Mouse (Mus musculus): Measurements from ENCODE around the gene Cd5. TPM values are rescaled to one million over a fixed set of nuclear protein-coding genes. Genes with fewer than 3 reads are reported as not detected.

Gene Cd5
- total RNA-seq (2021) = under 1 TPM; 0.16 to 0.37 TPM
- long read RNA-seq, experiment 1 = 0 reads
- long read RNA-seq, experiment 2 = 0 reads

DNA sequence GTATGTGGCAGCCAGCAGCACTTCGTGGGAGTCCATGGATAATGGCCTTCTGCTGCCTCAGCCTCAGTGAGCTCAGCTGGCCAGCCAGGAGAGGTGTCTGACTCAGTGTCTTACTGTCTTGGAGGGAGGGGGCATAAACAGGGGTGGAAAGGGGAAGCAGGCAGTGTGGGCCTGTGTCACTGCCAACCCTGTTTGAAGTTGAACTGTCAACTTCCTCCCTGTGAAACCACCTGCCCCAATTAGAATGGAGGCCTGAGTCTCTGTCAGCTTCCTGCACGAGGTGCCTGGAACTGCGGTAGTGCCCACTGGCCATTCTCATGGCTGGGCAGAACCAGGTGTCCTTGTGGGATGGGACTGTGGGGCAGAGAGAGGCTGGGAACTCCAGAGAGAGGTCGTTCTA lies at the start of gene Cd5:
Gene Cd5 (minus strand): TSS at position 192 of the 400 bp plus-strand sequence.
- TF ChIP-seq CTCF (IDR thresholded peaks at IDR 0.05) = no peak
- DNase-seq (ENCODE audit: extremely low spot score in 1 of 2, low spot score in 2 of 2) = no peak
- no peak within 1 kb of the TSS for H3K27ac ChIP-seq
- no peak within 1 kb of the TSS for H3K4me3 ChIP-seq
- intact Hi-C loops (cut with DNase I) = no loop called here

DNA sequence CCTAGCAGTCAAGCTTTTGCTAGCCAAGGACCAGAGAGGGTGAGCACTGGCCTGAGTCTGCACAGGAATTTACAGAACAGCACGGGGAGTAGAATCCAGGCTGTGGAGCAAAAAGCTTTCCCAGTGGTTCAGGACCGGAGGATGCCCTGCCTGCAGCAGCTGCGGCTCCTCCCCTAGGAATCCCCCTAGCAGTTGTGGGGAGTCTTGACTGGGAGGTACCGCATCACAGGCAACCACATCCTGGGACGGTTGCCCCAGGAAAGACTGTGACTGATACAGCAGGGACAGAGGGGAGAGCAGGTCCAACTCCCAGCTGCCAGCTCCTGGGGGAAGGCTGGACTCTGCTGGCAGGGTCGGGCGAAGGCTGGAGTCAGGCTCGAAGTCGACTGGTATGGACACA lies 49.4 kb upstream of the Cd5 start:
- TF ChIP-seq CTCF (IDR thresholded peaks at IDR 0.05) = no peak
- intact Hi-C loops (cut with DNase I) = no loop called here
- no peak for DNase-seq (ENCODE audit: extremely low spot score in 1 of 2, low spot score in 2 of 2)
- Histone ChIP-seq H3K27ac (no peak overlapping the region), H3K4me3 (no peak overlapping the region)

DNA sequence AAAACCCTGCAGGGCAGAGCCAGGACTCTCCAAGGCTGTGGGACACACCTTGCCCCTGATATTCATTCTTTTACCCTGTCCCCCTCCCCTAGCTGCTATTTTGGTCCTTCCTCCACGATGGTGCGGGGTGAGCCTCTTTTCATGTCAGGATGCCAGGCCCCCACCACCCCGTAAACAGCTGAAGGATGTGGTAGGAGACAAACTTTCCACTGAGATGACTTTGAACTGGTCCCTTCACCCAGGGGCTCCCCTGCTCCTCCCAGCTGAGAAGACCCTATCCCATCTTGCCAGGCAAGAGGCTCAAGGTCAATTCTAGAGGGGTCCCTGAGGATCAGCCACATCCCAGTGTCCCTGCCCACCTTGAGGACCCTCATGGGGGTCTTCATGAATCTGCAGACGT lies 48.6 kb upstream of the Cd5 start:
- no peak overlapping the region for H3K4me3 ChIP-seq
- TF ChIP-seq CTCF (IDR thresholded peaks at IDR 0.05) = no peak
- no peak for DNase-seq (ENCODE audit: extremely low spot score in 1 of 2, low spot score in 2 of 2)
- no peak overlapping the region for H3K27ac ChIP-seq
- intact Hi-C loops (cut with DNase I) = no loop called here

DNA sequence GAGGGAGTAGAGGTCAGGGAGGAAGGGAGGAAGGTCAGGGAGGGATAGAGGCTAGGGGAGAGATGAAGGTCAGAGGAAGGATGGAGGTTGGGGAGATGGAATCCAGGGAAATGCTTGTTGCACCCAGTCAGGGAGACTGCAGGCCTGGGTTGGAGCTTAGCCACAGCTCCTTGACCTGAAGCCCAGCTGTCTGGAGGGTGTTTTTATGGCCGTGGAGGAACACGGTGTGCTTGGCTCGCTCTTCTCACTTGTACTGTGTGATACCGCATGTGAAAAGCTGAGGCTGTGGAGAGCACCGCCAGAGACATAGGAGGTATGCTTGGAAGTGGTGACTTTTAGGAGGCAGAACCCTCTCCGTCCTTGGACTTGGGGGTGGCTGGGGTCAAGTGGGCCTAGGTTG lies 48.0 kb upstream of the Cd5 start:
- no peak for TF ChIP-seq CTCF (IDR thresholded peaks at IDR 0.05)
- H3K4me3 ChIP-seq = no peak overlapping the region
- DNase-seq (ENCODE audit: extremely low spot score in 1 of 2, low spot score in 2 of 2) = no peak
- intact Hi-C loops (cut with DNase I) = no loop called here
- no peak overlapping the region for H3K27ac ChIP-seq

DNA sequence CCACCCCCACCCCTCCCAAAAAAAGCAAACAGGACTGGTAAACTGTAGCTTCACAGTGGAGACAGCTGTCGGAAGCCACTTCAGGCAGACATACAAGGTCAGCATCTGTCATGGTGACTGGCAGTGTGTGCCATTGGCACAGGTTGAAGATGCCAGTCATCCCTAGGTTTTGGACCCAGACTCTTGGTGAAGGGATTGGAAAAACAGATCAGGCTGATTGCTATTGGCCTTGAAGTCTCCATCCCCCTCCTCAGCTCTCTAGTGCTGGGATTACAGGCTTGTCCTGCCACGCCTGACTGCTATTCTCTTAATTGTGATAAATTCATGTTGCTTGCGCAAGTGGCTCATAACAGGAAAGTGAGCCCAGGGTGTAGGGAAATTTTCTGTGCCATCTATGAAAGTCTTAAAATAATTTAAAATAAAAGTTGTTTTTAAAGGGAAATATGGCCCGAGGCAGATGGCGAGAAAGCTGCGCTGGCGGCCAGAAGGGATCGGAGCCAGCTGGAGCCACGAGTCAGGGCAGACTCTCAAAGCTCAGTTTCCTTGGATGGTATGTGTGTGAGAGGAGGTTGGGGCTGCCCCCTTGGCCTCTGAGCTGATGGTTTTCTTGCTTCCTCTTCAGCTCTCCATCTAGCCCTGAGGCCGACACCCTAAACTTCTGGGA lies 46.1 kb upstream of the Cd5 start:
- TF ChIP-seq CTCF (IDR thresholded peaks at IDR 0.05) = no peak
- intact Hi-C loops (cut with DNase I) = no loop called here
- Histone ChIP-seq H3K27ac (peak overlapping the region; percentile 91), H3K4me3 (no peak overlapping the region)
- no peak for DNase-seq (ENCODE audit: extremely low spot score in 1 of 2, low spot score in 2 of 2)

DNA sequence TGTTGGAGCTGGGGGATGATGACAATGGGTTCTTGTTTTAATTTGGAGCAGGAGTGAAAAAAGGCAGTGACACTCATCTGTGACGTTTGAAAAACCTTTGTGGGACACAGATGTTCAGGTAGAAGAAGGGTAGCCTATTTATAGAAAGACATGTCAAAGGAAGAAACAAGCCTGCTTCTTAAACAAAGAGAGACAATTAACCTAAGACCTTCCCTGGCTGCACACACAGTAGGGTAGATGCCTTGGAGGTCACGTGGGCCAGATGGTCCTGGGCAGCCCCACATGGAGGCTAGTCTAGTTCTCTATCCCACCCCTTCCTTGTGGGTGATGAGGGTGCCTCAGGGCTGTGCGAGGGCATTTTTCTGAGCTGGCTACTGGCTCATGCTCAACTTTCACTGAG lies 45.3 kb upstream of the Cd5 start:
- TF ChIP-seq CTCF (IDR thresholded peaks at IDR 0.05) = no peak
- no peak for DNase-seq (ENCODE audit: extremely low spot score in 1 of 2, low spot score in 2 of 2)
- no peak overlapping the region for H3K4me3 ChIP-seq
- H3K27ac ChIP-seq = peak overlapping the region; percentile 91
- intact Hi-C loops (cut with DNase I) = no loop called here

DNA sequence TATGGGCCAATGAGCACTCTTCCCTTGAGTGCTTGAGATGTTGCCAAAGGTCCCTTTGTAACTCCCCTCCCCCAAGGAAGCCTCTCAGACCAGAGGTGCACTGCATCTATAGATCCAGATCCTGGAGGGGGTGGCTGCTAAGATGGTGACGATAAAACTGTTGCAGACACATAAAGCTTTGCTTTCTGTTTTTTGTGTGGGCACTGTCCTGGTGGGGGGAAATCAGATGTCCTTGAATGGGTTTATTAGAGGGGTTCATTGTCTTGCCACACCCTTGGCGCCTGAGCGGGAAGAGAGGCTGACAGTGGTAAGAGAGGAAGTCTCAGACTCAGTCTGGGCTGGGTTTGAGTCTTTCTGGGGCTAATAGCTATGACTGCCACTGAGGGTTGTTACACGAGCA lies 44.4 kb upstream of the Cd5 start:
- H3K27ac ChIP-seq = peak overlapping the region; percentile 91
- DNase-seq (ENCODE audit: extremely low spot score in 1 of 2, low spot score in 2 of 2) = no peak
- intact Hi-C loops (cut with DNase I) = loop anchor here (2.0 kb wide), 1 partner anchor 86 kb away; the partner anchor contains the start of gene Tmem132a
- no peak for TF ChIP-seq CTCF (IDR thresholded peaks at IDR 0.05)
- H3K4me3 ChIP-seq = no peak overlapping the region

DNA sequence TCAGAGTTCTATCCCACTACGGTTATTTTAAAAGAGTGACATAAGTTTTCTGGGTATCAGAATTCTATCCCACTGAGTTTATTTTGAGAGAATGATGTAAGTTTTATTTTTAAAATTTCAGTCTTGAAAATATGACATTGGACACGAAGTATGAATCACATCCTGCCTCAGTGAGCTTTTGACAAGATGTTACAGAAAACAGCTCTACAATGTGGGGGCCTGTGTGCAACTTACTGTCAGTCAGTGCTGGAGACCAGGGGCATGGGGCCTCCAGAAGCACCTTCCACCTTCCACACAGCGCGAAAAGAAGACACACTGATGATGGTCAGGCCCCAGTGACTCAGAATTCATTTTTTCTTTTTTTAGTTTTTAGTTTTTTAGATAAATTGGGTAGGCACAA lies 42.8 kb upstream of the Cd5 start:
- Histone ChIP-seq H3K4me3 (no peak overlapping the region), H3K27ac (peak overlapping the region; percentile 91)
- no peak for TF ChIP-seq CTCF (IDR thresholded peaks at IDR 0.05)
- intact Hi-C loops (cut with DNase I) = loop anchor here (1.0 to 2.0 kb wide), 2 partner anchors 18 to 87 kb away; partner anchors contain the start of gene Tmem132a
- no peak for DNase-seq (ENCODE audit: extremely low spot score in 1 of 2, low spot score in 2 of 2)

DNA sequence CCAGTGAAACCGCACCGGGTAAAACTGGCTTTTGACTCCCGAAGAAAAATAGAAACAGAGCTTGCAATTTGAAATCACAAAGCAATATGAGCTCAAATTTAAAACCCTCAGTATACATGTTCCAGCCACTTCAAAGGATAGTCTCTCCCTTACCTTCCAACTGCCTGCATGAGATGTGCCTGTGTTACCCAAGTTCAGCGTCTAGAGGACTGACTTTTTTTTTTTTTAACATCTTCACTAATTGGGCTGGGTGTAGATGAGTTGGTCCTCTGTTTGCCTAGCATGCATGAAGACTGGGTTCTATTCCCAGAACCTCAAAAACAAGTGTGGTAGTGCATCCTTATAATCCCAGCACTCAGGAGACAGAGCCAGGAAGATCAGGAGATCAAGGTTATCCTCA lies 38.1 kb upstream of the Cd5 start:
- TF ChIP-seq CTCF (IDR thresholded peaks at IDR 0.05) = no peak
- no peak for DNase-seq (ENCODE audit: extremely low spot score in 1 of 2, low spot score in 2 of 2)
- intact Hi-C loops (cut with DNase I) = no loop called here
- no peak overlapping the region for H3K27ac ChIP-seq
- H3K4me3 ChIP-seq = no peak overlapping the region

DNA sequence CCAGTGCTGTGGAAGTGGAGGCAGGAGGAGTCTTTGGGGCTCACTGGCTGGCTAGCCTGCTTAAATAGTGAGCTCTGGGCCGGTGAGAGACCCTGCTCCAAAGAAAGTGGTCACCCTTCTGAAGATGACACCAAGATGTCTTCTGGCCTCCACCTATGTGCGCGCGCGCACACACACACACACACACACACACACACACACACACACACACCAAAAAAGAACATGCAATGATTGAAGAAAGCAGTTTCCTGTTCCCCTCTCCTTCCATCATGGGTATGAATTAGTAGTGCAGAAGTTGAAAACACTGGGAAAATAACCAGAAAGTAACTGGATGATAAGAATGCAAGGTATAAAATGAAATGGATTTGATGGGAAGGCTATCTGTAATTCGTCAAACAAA lies 35.3 kb upstream of the Cd5 start:
- no peak for DNase-seq (ENCODE audit: extremely low spot score in 1 of 2, low spot score in 2 of 2)
- intact Hi-C loops (cut with DNase I) = no loop called here
- H3K27ac ChIP-seq = peak overlapping the region; percentile 76; the same call in 1 of the 2 replicates
- TF ChIP-seq CTCF (IDR thresholded peaks at IDR 0.05) = no peak
- no peak overlapping the region for H3K4me3 ChIP-seq

DNA sequence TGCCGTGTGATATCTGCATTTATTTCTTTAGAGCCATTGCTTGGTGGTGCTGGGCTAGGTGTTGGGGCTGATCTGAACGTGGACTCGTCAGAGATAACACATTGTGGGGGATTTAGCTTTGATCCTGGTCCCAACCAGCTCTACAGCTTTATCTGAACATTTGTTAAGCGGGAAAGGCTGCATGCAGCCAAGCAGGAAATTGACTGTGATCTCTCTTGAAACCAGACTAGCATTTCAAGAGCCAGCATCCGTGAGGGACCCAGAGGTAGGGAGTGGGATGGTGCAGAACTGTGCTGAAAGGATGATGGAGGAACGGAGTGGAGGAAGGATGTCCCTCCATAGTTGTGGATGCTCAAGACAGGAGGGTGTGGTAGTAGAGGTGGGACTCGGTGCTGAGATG lies 34.6 kb upstream of the Cd5 start:
- H3K27ac ChIP-seq = peak overlapping the region; percentile 76
- no peak for DNase-seq (ENCODE audit: extremely low spot score in 1 of 2, low spot score in 2 of 2)
- TF ChIP-seq CTCF (IDR thresholded peaks at IDR 0.05) = no peak
- intact Hi-C loops (cut with DNase I) = no loop called here
- no peak overlapping the region for H3K4me3 ChIP-seq

DNA sequence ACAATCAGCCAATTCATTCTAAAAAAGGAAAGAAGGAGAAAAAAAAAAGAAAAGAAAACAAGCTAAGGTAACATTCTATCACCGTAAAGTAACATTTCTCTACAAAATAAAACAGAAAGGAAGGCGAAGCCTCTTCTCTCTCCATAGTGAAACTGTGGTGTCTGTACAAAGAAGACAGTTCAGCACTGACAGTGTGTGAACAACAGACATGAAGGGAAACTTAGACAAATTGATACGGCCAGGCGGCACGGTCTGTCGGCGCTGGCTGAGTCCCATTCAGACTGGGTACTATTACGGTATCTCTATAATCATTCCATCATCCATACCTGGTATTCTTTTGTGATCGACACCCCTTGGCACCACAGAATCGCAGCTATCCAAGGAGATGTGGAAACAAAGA lies 34.1 kb upstream of the Cd5 start:
- no peak for DNase-seq (ENCODE audit: extremely low spot score in 1 of 2, low spot score in 2 of 2)
- intact Hi-C loops (cut with DNase I) = no loop called here
- H3K4me3 ChIP-seq = no peak overlapping the region
- peak overlapping the region; percentile 76 for H3K27ac ChIP-seq
- no peak for TF ChIP-seq CTCF (IDR thresholded peaks at IDR 0.05)

DNA sequence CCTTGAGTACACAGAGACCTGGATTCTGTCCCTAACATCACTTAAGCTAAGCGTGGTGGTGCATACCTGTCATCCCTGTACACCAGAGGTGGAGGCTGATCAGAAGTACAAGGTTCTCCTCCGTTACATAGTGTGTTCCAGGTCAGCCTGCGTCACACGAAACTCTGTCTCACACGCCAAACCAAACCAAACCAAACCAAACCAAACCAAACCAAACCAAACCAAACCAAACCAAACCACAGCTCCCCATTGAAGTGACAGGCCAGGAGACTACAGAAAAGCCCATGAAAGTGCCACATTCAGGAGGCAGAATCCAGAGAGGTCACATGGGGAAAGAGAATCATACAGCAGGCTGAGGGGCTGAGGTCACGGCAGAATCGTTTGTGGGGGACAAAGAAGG lies 33.2 kb upstream of the Cd5 start:
- Histone ChIP-seq H3K27ac (no peak overlapping the region; the same call in 1 of the 2 replicates), H3K4me3 (no peak overlapping the region)
- TF ChIP-seq CTCF (IDR thresholded peaks at IDR 0.05) = no peak
- intact Hi-C loops (cut with DNase I) = no loop called here
- no peak for DNase-seq (ENCODE audit: extremely low spot score in 1 of 2, low spot score in 2 of 2)
